Mouse (Mus musculus): ENCODE data around the gene Thbs3. TPM values are rescaled to one million over a fixed set of nuclear protein-coding genes. Genes with fewer than 3 reads are reported as not detected.

Thbs3 gene
- total RNA-seq (2021) = 10 to 100 TPM; 45.2 to 48.4 TPM
- long read RNA-seq, transcript Thbs3-210 (2 exons, 455 nt) = major isoform, 5 of 16 reads
- long read RNA-seq, partial matches to known transcripts = 0 of 16 reads
- long read RNA-seq, other reads (novel, unspliced or antisense) = 10 of 16 reads

DNA sequence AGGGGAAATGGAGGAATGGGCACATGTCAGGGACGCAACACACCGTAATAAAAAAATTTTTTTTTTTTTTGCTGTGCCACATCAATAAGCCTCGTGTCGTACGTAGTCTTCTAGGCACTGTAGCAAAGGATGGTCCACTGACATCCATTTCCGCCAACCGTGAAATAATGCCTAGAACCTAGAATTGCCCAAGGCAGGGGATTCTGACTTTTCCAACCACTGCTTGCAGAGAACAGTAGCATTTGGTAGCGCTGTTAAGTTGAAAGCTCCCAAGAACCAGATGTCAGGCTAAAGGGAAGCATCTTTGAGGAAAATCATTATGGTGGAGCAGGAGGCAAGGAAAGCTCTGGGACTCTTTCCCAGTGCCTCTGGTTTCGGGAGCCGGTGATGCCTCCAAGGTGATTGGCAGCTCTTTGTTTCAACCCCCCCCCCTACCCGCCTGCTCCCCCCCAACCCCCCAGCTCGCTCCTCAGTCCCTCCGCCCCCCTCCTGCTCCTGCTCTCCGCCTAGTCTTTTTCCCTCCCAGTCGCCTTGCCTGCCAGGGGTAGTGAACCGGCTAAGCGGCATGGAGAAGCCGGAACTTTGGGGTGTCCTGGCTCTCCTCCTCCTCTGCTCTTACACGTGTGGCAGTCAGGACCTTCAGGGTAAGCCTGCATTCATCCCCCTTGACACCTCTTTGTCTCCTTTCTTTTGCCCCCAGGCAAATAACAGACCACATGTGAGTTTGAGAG, at the start of gene Thbs3:
Gene Thbs3, plus strand, starts transcription at position 500 of the 731 bp plus-strand sequence.
- peak in 1 of 2 experiments; percentile 18 for DNase-seq (ENCODE audit: low spot score in 2 of 2)

DNA sequence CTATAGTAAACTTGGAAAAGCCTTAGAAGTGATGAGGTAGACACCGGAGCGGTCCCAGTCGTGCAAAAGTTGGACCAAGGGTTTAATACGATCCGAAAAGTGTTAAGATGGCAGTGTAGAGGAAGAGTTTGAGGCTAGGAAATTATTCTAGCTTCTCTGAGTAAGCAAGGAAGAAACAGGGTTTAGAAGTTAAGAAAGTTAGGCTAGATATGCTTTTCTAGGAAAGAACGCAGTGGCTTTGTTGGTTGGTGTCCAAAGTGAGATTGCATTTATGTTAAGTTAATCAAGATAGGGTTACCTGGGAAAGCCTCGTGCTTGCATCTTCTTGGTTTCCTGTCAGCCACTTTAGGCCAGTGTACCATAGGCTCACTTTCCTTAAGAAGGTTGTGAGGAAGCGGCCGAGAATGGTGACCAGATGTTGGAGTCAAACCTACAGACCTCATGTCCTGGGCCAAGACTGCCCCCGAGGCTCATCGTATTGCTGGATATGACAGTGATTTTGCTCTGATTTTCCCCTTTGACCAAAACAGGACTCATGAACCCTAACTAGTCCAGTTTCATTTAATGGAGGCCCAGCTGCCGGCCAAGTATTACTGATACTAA, 49.6 kb upstream of the Thbs3 start:
- DNase-seq (ENCODE audit: low spot score in 2 of 2) = no peak

DNA sequence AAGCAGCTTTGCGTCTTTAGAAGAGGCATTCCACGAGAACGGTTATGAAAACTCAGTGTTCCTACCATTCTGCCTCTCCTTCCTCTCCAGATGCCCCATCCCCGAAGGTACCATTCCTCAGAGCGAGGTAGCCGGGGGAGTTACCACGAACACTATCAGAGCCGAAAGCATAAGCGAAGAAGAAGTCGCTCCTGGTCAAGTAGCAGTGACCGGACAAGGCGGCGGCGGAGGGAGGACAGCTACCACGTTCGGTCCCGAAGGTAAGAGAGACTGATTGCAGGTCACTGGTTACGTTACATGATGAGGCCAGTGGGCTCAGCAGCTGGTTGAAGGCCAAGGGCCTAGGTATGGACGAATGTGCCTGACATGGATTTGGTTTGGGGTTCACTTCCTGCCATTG, 48.0 kb upstream of the Thbs3 start:
- DNase-seq (ENCODE audit: low spot score in 2 of 2) = no peak

DNA sequence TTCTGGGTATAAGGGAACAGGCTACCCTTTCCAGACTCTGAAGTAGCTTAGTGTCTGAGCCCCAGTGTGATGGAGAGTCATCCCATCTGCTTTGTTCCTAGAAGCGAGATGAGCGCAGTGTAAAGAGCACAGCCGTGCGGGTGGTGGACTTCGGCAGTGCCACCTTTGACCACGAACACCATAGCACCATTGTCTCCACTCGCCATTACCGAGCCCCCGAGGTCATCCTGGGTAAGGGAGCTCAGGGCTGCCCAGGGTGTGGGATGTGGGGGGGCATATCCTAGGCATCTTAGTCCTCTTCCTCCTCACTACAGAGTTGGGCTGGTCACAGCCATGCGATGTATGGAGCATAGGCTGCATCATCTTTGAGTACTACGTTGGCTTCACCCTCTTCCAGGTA, 40.1 kb upstream of the Thbs3 start:
- no peak for DNase-seq (ENCODE audit: low spot score in 2 of 2)

DNA sequence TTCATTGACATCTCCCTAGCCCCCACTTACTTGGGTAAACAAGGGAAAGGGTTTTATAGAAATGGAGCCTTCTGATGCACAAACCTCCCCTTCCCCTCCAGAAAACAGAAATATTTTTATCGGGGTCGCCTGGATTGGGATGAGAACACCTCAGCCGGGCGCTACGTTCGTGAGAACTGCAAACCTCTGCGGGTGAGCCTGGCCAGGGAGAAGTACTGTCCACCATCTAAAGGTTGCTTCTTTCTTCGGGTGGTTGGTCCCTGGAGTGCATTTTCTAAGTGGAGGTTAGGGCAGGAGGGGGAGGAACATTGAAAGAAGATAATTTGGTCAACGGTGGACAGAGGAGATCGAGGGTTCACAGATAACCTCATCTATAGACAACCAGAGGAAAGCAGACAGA, 39.4 kb upstream of the Thbs3 start:
- DNase-seq (ENCODE audit: low spot score in 2 of 2) = no peak

DNA sequence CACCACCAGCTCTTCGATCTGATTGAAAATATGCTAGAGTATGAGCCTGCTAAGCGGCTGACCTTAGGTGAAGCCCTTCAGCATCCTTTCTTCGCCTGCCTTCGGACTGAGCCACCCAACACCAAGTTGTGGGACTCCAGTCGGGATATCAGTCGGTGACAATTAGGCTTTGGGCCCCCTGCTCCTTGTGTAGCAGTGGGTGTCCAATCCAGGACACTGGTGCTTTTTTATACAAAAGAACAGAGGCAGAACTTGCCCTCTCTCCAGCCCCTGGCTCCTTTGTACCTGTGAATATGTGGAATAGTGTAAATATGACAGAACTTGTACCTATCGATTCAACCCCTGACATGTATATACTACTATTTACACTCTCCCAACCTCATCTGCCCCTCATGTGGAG, 38.6 kb upstream of the Thbs3 start:
- no peak for DNase-seq (ENCODE audit: low spot score in 2 of 2)

DNA sequence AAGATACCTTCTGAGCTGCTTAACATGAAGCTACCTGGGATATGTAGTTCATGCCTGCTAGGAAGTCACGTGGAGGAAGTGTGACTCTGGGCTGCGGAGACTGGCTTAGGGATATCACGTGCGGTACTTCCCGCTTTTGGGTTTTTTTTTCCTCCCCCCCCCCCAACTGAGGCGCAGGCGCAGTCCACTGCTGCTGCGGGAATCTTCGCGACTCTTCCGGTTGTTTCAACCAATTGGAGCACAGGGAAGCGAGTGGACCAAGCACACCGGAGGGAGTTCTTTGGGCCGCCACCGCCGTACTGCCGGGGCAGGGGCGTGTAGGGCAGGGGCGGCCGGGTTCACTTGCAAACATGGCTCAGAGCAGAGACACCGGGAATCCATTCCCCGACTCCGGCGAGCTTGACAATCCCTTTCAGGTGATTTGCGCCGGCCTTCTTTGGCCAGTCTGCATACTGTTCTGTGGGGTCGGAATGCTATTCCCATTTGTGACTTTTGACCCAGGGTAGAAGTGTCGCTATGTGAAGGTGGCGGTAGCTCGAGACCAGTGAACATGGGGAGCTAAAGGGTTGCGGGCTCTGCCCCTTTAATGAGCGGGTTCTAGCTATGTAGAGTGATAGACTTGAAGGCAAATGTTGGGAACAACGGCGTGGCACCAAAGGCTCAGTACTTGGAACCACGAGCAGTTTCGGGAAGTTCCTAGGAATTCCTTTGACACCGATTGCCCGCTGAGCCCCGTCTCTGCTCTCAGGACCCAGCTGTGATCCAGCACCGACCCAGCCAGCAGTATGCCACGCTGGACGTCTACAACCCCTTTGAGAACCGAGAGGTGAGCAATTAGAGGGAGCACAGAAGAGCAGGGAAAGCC, 37.5 kb upstream of the Thbs3 start, which contains the start of gene Scamp3:
Gene Scamp3, plus strand, starts transcription at position 232 of the 865 bp plus-strand sequence.
- peak; percentile 77 to 86 for DNase-seq (ENCODE audit: low spot score in 2 of 2)

DNA sequence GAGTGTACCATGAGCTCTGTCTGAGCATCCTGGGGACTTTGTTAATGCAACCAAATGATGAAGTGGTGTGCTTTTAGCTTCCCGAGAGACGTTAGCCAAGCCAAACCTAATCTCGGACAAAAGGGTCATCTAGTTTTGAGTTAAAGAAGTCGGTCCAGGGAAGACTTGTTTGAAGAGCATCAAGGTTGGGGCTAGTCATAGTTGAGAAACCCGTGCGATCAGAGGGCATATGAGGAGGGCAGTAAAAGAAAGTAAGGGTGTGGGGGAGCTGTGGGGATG, 36.9 kb upstream of the Thbs3 start:
- DNase-seq (ENCODE audit: low spot score in 2 of 2) = no peak

DNA sequence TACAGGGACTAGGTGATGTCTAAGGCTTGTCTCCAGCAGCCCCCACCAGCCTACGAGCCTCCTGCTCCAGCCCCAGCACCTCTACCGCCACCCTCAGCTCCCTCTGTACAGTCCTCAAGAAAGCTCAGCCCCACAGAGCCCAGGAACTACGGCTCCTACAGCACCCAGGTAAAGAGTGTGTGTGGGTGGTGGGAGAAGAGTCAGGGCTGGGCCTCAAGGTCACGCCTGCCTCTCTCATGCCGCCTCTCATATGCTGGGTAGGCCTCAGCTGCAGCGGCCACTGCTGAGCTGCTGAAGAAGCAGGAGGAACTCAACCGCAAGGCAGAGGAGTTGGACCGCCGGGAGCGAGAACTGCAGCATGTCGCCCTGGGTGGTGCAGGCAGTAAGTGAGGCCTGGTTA, 35.9 kb upstream of the Thbs3 start:
- DNase-seq (ENCODE audit: low spot score in 2 of 2) = no peak

DNA sequence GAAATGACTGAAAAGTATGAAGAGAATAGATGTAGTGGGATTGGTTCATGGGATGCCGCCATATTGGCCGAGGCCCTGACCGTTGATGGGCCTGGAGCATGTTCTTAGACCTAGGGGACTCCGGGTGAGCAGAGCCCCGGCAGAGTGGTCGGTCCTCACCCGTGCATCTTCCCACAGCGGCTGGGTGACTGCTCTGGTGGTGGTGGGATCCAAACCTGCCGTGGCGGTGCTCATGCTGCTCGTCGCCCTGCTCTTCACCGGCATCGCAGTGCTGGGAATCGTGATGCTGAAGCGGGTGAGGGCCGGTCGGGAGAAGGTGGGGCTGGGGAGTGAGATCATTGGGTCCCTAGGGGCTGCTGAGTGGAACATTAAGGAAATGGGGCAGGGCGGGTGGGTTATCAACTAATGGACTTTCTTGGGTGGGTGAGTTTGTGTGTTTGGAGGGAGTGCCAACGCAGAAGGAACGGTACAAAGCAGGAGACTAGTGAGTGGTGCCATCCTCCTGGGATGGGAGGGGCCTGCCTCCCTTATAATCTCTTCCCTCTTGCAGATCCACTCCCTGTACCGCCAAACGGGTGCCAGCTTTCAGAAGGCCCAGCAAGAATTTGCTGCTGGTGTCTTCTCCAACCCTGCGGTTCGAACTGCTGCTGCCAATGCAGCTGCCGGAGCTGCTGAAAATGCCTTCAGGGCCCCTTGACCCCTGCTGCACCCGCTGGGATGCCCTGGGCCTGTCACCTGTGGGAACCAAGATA, 33.1 kb upstream of the Thbs3 start:
- no peak for DNase-seq (ENCODE audit: low spot score in 2 of 2)

DNA sequence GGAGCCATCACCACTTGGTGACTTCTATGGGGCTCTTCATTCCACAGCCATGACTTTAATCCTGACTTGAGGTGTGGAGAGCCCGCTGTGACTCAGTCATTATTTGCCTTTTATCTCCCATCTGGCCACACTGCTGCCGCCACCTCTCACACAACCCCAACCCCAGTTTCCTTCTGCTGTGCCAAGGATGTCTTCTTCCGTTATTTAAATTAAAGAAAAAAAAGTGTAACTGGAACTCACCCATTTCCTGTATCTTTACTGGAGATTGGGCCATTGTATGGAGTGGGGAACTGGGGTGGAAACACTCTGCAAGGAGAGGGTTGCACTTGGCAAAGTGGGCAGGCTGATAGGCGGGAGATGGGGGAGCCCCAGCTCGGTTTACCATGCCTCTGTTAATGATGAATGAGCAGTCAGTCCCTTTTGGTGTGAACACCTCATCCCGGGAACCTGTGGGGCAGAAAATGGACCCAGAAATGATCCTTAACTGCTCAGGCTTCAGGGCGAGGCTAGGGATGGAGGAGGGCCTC, 32.4 kb upstream of the Thbs3 start:
- no peak for DNase-seq (ENCODE audit: low spot score in 2 of 2)

DNA sequence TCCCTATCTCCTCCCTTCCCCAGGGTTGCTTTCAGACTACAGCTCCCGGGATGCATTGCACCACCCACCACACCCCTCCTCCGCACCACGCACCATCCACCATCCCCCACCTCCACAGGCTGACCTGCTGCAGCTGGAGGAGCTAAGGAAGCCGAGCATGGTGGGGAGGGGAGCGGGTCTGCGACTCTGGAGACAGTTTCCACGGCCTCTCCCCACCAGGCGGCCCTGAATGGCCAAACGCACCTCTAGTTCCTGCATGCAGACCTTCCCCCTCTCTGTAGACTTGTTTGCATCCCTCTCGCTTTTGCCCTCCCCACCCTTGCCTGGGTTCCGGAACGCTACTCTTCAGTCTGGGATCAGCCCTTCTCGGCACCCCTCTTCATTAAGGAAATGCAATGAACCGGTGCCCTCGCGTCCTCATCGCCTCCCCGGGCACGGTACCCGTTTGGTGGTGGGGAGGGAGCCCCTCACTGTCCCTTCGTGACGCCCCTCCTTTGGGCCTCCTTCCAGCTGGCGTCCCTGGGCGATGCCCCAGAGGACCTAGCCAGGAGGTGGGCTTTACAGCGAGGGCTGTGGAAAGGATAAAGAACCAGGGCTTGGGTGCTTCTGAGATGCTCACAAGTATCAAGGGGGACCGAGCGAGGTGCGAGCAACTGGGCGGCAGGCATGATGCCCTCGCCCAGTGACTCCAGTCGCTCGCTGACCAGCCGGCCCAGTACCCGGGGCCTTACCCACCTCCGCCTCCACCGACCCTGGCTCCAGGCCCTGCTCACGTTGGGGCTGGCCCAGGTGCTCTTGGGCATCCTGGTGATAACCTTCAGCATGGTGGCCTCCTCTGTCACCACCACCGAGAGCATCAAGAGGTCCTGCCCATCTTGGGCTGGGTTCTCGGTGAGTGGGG, 31.7 kb upstream of the Thbs3 start, which contains the start of gene Fam189b:
Gene Fam189b, plus strand, starts transcription at position 86 of the 901 bp plus-strand sequence.
- peak; percentile 86 to 91 for DNase-seq (ENCODE audit: low spot score in 2 of 2)

DNA sequence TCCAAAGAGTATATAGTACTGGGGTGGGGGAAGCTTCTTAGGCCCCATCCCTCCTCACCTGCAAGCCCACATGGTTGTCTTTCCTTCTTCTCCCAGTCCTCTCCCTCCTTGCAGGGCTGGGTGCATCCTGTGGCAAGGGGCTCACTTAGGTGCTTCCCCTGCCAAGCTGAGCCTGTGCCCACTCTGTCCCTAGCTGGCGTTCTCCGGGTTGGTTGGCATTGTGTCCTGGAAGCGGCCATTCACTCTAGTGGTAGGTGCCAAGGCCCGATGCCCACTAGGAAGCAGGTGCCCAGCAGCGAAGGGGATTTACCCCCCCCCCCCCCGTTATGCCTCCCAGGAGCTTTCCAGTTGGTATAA, 31.0 kb upstream of the Thbs3 start:
- DNase-seq (ENCODE audit: low spot score in 2 of 2) = peak; percentile 60 to 69

DNA sequence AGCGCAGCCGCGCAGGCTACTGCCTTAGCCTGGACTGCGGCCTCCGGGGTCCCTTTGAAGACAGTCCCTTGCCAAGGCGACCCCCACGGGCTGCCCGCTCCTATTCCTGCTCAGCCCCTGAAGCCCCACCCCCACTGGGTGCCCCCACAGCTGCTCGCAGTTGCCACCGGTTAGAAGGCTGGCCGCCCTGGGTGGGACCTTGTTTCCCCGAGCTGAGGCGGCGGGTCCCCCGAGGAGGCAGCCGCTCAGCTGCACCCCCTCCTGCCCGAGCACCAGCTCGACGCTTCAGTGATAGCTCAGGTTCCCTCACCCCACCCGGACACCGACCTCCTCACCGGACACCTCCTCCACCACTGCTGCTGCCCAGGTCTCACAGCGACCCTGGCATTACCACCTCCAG, 27.8 kb upstream of the Thbs3 start:
- DNase-seq (ENCODE audit: low spot score in 2 of 2) = no peak

DNA sequence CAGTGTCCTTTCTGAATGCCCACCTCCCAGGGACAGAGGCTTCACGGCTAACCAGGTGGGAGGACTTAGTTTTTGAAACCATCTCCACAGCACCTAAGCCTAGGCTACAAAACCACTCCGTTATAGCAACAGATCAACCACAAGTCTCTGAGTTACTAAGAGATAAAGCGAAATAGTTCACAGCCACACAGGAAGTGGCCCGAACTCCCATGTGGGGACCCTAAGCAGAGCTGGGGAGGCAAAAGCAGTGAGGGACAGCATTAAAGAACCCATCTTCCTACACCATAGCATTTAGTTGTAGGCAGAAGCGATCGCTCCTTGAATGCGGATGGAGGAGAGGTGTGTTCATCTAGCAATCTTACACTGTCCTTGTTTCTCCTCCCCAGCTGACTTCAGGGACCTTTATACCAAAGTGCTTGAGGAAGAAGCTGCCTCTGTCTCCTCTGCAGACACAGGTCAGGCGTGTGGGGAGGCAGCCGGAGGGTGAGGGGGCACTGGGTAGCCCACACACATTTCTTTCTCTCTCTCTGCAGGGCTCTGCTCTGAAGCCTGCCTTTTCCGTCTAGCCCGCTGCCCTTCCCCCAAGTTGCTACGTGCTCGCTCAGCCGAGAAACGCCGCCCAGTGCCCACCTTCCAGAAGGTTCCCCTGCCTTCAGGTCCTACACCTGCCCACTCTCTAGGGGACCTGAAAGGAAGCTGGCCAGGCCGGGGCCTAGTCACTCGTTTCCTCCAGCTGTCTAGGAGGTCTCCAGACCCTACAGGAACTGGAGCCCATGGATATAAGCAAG, 27.1 kb upstream of the Thbs3 start:
- no peak for DNase-seq (ENCODE audit: low spot score in 2 of 2)

DNA sequence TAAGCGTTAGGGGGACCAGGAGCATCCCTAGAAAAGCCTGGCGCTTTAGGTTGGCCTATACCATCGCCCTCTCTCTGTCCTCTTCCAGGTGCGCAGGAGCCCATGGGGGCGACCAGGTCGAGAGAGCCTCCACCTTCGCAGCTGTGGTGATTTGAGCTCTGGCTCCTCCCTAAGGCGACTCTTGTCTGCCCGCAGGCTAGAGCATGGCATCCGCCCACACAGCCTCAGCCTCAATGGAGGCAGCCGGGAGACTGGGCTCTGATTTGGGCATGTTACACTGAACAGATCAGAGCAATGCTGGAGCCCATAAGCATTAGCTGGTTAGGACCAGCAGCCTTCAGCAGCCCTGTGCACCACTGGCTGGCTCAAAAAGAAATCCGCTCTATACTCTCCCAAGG, 26.5 kb upstream of the Thbs3 start:
- no peak for DNase-seq (ENCODE audit: low spot score in 2 of 2)

DNA sequence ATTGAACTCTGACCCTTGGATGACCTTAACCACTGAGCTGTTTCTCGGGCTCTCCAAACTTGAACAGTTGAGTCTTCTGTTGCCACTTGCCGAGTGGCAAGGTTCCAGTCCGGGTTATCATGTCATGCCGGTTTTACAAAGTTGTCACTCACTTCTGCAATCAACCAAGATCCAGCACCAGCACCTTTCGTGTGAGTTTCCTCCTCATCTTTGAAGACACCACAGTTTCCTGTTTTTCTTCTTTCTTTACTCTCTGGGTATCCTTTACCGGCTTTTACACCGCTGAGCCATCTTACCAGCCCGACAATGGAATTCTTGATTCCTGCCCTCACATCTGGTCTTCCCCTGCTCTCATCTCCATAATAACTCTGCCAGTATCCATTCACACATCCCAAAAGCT, 24.5 kb upstream of the Thbs3 start:
- DNase-seq (ENCODE audit: low spot score in 2 of 2) = no peak

DNA sequence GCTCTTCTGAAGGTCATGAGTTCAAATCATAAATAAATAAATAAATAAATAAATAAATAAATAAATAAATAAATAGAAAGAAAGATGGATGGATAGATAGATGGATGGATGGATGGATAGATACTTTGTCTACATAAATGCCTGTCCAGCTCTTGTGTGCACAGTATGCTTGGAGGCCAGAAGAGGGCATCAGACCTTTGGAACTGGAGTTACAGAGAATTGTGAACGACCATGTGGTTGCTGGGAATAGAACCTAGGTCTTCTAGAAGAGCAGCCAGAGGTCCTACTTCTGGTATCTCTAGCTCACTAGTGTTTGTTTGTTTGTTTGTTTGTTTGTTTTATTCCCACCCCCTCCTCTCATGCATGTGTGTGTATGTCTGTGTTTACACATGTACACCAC, 21.6 kb upstream of the Thbs3 start:
- DNase-seq (ENCODE audit: low spot score in 2 of 2) = no peak

DNA sequence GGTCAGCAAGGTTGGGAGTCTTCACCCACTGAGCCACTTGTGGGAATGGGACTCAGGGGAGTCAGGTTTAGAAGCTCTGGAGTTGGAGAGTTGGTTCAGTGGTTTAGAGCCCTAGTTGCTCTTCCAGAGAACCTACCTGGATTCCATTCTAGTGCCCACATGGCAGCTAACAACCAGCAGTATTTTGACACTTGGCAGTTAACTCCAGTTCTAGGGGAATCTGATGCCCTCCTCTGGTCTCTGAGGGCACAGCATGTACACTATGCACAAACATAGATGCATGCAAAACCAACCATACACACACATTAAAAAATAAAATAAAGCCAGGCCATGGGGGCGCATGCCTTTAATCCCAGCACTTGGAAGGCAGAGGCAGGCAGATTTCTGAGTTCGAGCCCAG, 21.1 kb upstream of the Thbs3 start:
- DNase-seq (ENCODE audit: low spot score in 2 of 2) = no peak
